Mouse (Mus musculus): Measurements from ENCODE around the gene Gm4767.
"Not testable (repeated sequence)": the region's sequence is repeated elsewhere in the genome, so short reads cannot be mapped to it uniquely, and the experiment has no call there.

Gm4767 gene

GRCm38 (mm10) chr10:81811899-81812298 lies at the start of gene Gm4767:
Gene Gm4767 (plus strand): TSS chr10:81812186.
- POLR2A ChIA-PET, CTCF ChIA-PET: not testable (repeated sequence)

GRCm38 (mm10) chr10:81770506-81771403 lies 41.2 kb upstream of the Gm4767 start, which contains the start of gene Gm3055:
Gene Gm3055 (minus strand): TSS chr10:81771161.
- POLR2A ChIA-PET, CTCF ChIA-PET: not testable (repeated sequence)

GRCm38 (mm10) chr10:81771404-81771777 lies 40.6 kb upstream of the Gm4767 start:
- CTCF ChIA-PET, POLR2A ChIA-PET: not testable (repeated sequence)

GRCm38 (mm10) chr10:81846219-81846618 lies 34.2 kb downstream of the Gm4767 start:
- POLR2A ChIA-PET, CTCF ChIA-PET: not testable (repeated sequence)

GRCm38 (mm10) chr10:81863409-81864407 lies 51.7 kb downstream of the Gm4767 start, which contains the start of gene Gm32687:
Gene Gm32687 (plus strand): TSS chr10:81863934.
- POLR2A ChIA-PET, CTCF ChIA-PET: not testable (repeated sequence)
